Mouse (Mus musculus) heart, adult 9 months (tissue): ENCODE results near the gene Uqcc1.
A peak's percentile ranks its signal among the peaks of the same experiment; 100 is the strongest.
"Not testable (repeated sequence)": the region's sequence is repeated elsewhere in the genome, so short reads cannot be mapped to it uniquely, and the experiment has no call there.

ENCODE experiments used
- DNase-seq, 2 experiments: peaks; one replicate each; pipeline ENCODE4 v3.0.0; 2022; ENCODE audit warnings: low spot score in 2 of 2

The Uqcc1 gene

DNA sequence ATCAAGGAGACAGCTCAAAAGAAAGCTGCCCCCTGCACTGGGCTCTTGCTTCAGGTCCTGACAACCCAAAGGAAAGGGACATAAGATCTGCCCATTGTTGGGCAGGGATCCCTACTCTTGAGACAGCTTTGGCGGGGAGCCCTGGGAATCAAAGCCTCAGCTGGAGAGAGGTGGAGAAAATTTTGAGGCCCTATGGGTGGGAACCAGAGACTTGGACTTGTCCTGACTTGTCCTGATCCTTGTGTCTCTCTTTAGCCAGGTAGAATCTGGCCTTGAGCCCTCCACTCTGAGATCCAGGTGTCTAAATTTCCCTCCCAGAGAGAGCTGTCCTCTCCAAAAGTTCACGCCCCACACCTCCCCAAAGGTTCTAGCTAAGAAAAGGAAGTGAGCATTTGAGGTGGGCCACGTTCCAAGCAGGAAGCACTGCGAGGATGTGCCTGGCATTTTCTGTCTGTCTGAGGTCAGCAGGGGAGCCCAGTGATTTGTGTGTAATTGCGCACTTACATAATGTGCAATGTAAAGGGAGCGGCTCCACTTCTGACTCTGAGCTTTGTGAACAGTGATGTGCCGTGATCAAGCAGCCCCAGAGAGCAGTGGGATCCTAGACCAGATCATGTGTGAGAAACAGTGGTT lies 9.9 kb upstream of the Uqcc1 start:
- no peak for DNase-seq

- no peak for DNase-seq
Observed at GRCm38 (mm10) chr2:155928711-155929345, 1.3 kb downstream of the Uqcc1 start.

DNA sequence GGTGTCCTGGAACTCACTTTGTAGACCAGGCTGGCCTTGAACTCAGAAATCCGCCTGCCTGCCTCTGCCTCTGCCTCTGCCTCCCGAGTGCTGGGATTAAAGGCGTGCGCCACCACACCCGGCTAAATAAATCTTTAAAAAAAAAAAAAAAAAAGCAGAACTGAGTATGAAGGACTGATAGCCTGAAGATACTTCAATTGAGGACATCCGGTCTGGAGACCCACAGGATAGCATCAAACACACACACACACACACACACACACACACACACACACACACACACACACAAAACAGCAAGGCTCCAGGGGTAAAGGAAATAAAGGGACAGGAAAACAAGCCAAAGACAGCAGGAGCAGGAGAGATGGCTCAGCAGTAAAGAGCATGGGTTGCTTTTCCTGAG lies 4.9 kb downstream of the Uqcc1 start:
- not testable (repeated sequence) for DNase-seq

- DNase-seq = no peak
Observed at GRCm38 (mm10) chr2:155923143-155923542, 7.0 kb downstream of the Uqcc1 start.

DNA sequence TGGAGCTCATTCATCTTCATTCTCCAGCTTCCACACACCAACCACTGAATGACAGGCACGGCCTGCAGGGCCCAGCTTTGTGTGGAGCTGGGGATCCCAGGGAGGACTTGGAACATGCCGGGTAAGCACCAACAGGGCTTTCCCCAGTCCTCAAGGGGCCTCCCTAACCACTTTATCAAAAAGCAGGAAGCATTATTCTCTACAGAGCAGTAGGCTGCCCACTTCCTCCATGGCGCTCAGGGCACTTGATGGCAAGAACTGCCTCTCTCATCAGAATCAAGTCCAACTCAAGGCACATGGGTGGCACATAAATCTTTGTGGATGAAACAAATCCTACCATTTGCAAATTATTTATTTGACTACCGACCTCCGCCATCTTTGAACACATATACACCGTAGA lies 15.4 kb downstream of the Uqcc1 start:
- DNase-seq = no peak

- no peak for DNase-seq
Observed at GRCm38 (mm10) chr2:155903632-155904008, 26.5 kb downstream of the Uqcc1 start.

- DNase-seq = peak; percentile 25 to 33
Observed at GRCm38 (mm10) chr2:155902989-155903631, 27.0 kb downstream of the Uqcc1 start.

DNA sequence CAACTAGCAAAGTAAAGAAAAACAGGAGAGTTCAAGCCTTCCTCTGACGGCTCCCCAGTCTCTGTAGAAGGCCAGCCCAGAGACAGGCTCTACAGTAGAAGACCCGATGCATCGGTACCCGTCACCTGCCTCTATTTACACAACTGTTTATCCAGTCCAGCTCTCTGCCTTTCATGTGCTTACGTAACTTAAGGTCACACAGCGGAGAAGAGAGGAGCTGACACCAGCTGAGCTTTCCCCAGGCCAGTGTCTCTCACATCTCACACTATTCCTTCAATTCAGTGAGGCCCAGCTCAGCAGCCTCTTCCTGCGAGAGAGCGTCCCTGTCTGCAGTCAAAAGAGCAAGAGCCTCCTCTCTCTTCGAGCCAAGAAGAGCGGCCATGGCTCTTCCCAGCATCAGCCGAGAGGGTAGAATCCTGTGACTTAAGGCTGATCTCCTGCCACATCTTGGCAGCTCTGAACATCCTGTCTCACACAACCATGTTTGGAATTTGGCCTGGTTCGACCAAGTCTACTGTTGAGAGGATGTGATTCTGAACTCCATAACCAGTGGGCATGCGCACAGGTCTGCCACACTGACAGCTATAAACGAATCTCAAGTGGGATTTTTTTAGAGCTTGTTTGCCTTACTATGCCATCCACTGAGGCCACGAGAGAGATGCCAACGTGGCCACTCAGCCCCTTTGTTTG lies 34.9 kb downstream of the Uqcc1 start:
- no peak for DNase-seq

DNA sequence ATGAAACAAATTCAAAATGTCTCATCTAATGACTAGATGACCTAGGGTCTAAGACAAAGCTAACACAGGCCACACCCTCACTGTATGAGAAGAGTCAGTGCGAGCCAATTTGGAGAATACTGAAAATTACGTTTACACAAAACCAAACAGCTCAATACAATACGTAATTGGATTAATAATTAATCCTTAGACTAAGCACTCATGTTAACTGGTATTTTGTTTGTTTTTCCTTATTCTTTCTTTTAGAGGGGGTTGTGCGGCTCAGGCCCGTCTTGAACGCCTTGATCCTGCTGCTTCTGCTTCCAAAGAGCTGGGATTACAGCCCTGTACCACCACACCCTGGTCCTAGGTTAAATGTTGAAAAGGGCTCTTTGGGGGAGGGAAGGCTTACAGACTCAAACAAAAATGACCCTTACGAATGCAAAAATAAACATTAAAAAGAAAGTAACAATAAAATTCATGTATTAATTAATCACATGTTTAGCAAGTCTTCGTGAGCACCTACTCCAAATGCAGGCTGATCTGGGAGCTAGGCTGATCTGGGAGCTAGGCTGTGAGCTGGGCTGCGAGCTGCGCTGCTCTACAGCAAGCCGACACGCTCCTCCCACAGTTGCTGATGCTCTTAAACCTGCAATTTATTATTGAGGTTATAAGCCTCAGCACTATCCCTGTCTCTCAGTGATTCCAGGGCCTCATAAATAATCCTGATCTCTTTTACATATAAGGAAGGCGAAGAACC lies 35.6 kb downstream of the Uqcc1 start:
- no peak for DNase-seq

DNA sequence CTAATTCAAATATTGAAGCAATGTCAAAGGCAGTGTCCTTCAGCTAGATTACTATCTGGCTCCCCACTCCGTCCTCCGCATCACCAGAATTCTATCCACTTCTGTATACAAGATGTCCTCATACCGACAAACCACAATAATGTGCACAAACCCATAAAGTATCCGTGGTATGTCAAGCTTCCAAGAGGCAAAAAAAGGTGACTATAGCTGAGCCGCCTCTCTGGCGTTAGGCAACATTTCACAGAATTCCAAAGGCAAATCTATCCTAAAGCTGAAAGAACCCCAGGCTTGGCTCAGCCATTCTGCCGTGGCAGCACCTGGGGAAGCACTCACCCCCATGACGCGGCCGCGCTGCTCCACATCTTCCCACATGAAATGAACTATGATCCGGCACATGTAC lies 43.3 kb downstream of the Uqcc1 start:
- no peak for DNase-seq

DNA sequence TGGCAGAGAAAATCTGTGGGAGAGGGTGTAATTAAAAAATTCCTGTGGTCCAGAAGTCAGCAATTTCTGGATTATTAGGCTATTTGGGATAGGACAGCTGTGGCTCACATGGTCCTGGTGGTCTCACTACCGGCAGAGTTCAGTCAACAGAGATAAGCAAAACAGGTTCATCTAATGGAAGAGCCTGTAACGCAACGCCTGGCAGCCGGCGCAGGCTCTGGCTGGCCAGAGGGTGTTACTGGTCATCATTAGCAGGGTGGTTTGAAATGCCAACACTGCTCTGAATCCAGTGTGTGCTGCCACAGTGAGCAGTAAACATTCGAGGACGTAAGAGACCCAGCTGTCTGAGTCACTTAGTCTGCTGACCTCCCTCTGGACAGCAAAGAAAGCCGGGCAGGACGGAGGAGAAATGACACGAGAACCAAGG lies 44.8 kb downstream of the Uqcc1 start:
- DNase-seq = no peak

GRCm38 (mm10) chr2:155882087-155882486 lies 48.0 kb downstream of the Uqcc1 start:
- peak in 1 of 2 experiments; percentile 10 for DNase-seq

DNA sequence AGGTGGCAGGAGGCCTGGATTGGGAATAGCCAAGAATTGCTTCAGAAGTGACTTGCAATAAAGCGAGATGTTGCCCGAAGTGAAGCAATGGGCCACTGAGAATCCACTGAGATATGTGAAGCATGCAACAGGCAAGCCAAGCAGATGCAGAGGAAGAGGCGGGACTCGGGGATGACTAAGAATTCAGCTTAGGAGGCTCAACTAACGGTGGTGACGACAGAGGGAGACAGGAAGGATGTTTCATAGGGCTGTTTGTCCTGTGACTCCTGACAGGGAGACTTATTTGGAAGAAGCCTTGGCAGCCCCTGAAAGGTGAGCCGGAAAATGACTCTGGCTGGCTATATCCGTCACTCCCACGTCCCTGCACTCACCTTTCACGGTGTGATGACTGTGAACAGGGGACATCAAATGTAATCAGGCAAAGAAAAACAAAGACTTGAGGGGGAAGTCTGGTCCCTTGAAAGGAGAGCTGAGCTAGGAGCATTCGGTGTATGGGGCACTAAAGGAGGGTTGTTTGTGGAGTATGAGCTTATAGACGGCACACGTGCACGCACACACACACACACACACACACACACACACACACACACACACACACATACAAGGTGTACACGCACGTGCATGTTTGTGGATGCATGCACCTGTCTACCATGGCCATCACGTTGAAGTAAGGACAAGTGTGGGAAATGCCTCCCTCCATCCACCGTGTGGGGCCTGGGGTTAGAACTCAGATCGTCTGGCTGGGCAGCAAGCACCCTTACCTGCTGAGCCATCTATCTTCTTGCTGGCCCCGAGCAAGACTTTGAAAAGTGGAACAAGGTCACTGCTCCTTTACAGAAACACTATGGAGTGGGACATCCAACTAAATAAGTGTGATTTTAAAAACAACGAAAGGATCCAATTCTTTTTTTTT lies 50.9 kb downstream of the Uqcc1 start:
- DNase-seq = peak; percentile 7

GRCm38 (mm10) chr2:155873636-155874035 lies 56.5 kb downstream of the Uqcc1 start:
- DNase-seq = no peak

- DNase-seq = no peak
Observed at GRCm38 (mm10) chr2:155872930-155873507, 57.1 kb downstream of the Uqcc1 start.

DNA sequence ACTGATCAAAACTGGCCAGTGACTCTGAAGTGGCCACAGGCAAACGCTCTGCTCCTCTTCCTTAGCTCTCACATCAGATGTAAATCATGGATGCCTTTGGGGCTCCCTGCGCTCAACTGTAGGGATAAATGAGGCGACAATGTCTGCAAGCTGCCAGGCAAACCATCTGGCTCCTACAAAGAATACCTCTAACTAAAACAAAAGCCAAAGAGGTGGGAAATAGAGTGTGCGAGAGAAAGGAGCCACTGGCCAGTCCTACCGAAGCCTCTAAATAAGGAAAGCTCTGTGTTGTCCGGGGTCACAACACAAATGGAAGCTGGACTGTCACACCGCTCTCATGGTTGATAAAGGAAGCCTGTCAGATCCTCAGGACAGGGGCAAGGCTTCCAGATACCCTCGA lies 57.6 kb downstream of the Uqcc1 start:
- DNase-seq = no peak

DNA sequence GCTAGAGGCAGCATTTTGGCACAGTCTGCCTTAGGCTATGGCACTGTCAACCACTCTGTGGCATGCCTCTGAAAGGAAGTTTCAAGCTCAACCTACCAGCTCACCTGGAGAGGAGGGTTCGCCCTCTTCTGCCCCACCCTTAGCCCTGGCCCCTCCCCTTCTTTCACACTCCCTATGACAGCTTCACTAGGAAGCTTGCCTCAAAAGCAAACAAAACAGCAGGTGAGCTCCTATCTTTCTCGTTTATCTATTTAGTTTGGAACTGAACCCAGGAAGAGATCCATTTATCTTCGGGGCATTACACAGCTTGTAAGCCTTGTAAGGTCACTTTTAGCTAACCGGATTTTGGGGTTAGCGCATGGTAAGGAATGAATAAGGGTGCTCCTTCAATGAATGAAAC lies 60.3 kb downstream of the Uqcc1 start:
- DNase-seq = no peak

GRCm38 (mm10) chr2:155868320-155868719 lies 61.8 kb downstream of the Uqcc1 start:
- DNase-seq = no peak

- DNase-seq = no peak
Observed at GRCm38 (mm10) chr2:155863301-155863867, 66.7 kb downstream of the Uqcc1 start.
